Mouse (Mus musculus): ENCODE measurements around the gene Kcnd3. TPM values are rescaled to one million over a fixed set of nuclear protein-coding genes. Genes with fewer than 3 reads are reported as not detected.

The Kcnd3 gene
- polyA plus RNA-seq, 2 experiments: 1.0 to 2.0 TPM

DNA sequence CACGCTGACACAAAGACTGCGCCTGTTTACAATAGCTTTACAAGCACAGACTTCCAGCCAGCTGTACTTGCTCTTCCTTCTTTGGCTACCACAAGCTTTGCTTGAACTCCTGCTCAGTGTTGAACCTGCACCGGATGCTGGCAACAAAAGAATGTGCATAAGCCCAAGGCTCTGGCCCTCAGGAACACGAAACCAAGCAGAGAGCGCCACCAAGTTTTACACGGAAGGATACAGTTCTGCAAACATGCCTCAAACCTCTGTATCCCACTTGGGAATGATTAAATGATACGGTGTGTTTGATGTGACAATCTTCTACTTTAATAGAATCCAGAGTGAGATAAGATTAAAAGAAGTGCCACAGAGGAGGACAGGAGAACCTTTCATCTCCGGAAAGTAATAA lies 210.9 kb downstream of the Kcnd3 start:
- no peak overlapping the region for H3K27ac ChIP-seq (replicated peaks; ENCODE audit: low read depth, low read length)
- 64% methylated on average over 8 of the region's 8 CpGs for WGBS

DNA sequence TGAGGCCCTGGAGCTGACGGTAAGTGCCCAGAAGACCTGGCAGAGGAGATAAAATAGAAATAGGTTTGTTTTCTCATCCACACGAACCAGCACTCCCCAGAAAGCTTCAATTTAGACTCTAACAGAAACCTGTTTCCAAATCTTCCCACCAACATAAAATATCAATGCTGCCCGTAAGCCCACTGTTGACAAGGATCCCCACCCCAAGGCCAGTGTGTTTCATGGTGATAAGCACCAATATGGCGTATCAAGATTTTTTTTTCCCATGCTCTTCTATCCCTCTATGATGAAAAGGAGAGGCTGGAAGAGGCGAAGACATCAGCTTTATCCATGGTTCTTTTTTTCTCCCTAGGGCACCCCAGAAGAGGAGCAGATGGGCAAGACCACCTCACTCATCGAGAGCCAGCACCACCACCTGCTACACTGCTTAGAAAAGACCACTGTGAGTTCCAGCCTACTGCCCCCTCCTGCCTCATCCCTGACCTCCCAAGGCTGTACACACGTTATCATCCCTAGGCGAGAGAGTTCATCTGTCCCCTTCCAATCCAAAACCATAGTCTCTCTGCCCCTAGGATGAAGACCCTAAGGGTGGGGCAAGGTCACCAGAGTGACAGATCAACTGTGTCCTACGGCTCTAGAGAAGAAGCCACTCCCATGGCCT lies 213.1 kb downstream of the Kcnd3 start:
- no peaks in the 10 kb centered on the region for H3K27me3 ChIP-seq (ENCODE audit: control insufficient read depth, insufficient read depth, low read length)
- no peaks in the 10 kb centered on the region for H3K9me3 ChIP-seq (ENCODE audit: control insufficient read depth, low read length)
- DNase-seq (ENCODE audit: low spot score) (no peak), ATAC-seq (ENCODE audit: low FRiP score, low read depth) (no peak)
- H3K4me1 ChIP-seq (ENCODE audit: control insufficient read depth, insufficient read depth, low read length): no peaks in the 10 kb centered on the region
- no peak overlapping the region for H3K4me3 ChIP-seq (replicated peaks; ENCODE audit: low read length)
- no peak overlapping the region for H3K27ac ChIP-seq (replicated peaks; ENCODE audit: low read depth, low read length)
- H3K9ac ChIP-seq (ENCODE audit: low read depth, low read length, severe bottlenecking): no peak overlapping the region
- no peak for TF ChIP-seq POLR2A (IDR thresholded peaks at IDR 0.05; ENCODE audit: borderline replicate concordance, extremely low read depth, insufficient read depth, insufficient read length)
- 77% methylated on average over 9 of the region's 9 CpGs for WGBS
- no peaks in the 10 kb centered on the region for H3K36me3 ChIP-seq (ENCODE audit: control insufficient read depth, insufficient read depth, low read length)
- no peak overlapping the region for H3K4me2 ChIP-seq (replicated peaks; ENCODE audit: low read depth, low read length, severe bottlenecking)

More for the DNA sequence above, 210.9 kb downstream of the Kcnd3 start:
- DNase-seq (ENCODE audit: low spot score): no peak
- TF ChIP-seq POLR2A (IDR thresholded peaks at IDR 0.05; ENCODE audit: borderline replicate concordance, extremely low read depth, insufficient read depth, insufficient read length): no peak
- no peak overlapping the region for H3K4me2 ChIP-seq (replicated peaks; ENCODE audit: low read depth, low read length, severe bottlenecking)
- H3K9me3 ChIP-seq (ENCODE audit: control insufficient read depth, low read length): no peaks in the 10 kb centered on the region
- H3K4me3 ChIP-seq (replicated peaks; ENCODE audit: low read length): no peak overlapping the region
- H3K36me3 ChIP-seq (ENCODE audit: control insufficient read depth, insufficient read depth, low read length): no peaks in the 10 kb centered on the region
- H3K4me1 ChIP-seq (ENCODE audit: control insufficient read depth, insufficient read depth, low read length): no peaks in the 10 kb centered on the region
- no peaks in the 10 kb centered on the region for H3K27me3 ChIP-seq (ENCODE audit: control insufficient read depth, insufficient read depth, low read length)
- no peak overlapping the region for H3K9ac ChIP-seq (ENCODE audit: low read depth, low read length, severe bottlenecking)
- ATAC-seq (ENCODE audit: low FRiP score, low read depth): no peak

DNA sequence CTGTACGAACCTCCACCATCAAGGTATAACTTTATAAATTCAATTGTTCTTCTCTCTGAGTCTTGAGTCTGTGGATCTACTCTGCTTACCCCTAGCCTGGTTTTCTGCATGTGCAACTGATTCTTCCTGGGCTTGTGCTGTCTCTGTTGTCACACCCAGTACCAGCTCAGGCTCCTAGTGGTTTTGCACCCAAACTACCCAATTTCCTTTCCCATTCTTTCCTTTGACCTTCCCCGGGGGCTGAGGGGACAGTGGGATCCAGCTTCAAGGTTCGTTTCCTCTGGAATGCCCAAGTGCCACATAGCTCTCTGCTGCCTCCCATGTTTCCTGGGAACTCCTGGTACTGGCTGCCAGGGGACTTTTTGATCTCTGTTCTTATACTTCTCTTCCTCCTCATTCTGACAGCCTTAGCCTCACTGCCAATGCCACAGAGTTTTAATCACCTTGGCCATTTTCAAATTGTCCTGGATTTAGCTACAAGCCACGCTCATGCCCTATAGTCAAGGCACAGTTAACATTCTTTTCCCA lies 214.9 kb downstream of the Kcnd3 start:
- Histone ChIP-seq H3K4me3 (replicated peaks; ENCODE audit: low read length) (no peak overlapping the region), H3K36me3 (ENCODE audit: control insufficient read depth, insufficient read depth, low read length) (no peaks in the 10 kb centered on the region), H3K27ac (replicated peaks; ENCODE audit: low read depth, low read length) (no peak overlapping the region), H3K4me2 (replicated peaks; ENCODE audit: low read depth, low read length, severe bottlenecking) (no peak overlapping the region), H3K9ac (ENCODE audit: low read depth, low read length, severe bottlenecking) (no peak overlapping the region), H3K27me3 (ENCODE audit: control insufficient read depth, insufficient read depth, low read length) (no peaks in the 10 kb centered on the region), H3K9me3 (ENCODE audit: control insufficient read depth, low read length) (no peaks in the 10 kb centered on the region), H3K4me1 (ENCODE audit: control insufficient read depth, insufficient read depth, low read length) (no peaks in the 10 kb centered on the region)
- 71% methylated on average over 4 of the region's 4 CpGs for WGBS
- ATAC-seq (ENCODE audit: low FRiP score, low read depth) (no peak), DNase-seq (ENCODE audit: low spot score) (no peak)
- no peak for TF ChIP-seq POLR2A (IDR thresholded peaks at IDR 0.05; ENCODE audit: borderline replicate concordance, extremely low read depth, insufficient read depth, insufficient read length)

DNA sequence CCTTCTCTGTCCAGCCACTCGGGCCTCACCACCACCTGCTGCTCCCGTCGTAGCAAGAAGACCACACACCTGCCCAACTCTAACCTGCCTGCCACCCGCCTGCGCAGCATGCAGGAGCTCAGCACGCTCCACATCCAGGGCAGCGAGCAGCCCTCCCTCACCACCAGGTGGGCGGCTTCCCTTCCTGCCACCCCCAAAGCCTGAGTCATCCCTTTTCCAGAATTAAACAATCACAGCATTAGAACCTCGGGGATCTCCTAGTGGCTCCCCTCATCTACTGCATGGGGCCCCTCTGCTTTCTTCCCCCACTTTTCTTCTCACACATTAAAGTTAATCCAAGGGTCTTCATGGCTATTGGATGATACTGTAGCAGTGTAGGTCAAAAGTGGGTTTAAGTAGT lies 216.0 kb downstream of the Kcnd3 start:
- no peaks in the 10 kb centered on the region for H3K4me1 ChIP-seq (ENCODE audit: control insufficient read depth, insufficient read depth, low read length)
- no peak overlapping the region for H3K4me3 ChIP-seq (replicated peaks; ENCODE audit: low read length)
- no peaks in the 10 kb centered on the region for H3K27me3 ChIP-seq (ENCODE audit: control insufficient read depth, insufficient read depth, low read length)
- 34% methylated on average over 9 of the region's 9 CpGs for WGBS
- TF ChIP-seq POLR2A (IDR thresholded peaks at IDR 0.05; ENCODE audit: borderline replicate concordance, extremely low read depth, insufficient read depth, insufficient read length): no peak
- H3K27ac ChIP-seq (replicated peaks; ENCODE audit: low read depth, low read length): no peak overlapping the region
- no peaks in the 10 kb centered on the region for H3K36me3 ChIP-seq (ENCODE audit: control insufficient read depth, insufficient read depth, low read length)
- no peak overlapping the region for H3K4me2 ChIP-seq (replicated peaks; ENCODE audit: low read depth, low read length, severe bottlenecking)
- no peak overlapping the region for H3K9ac ChIP-seq (ENCODE audit: low read depth, low read length, severe bottlenecking)
- H3K9me3 ChIP-seq (ENCODE audit: control insufficient read depth, low read length): no peaks in the 10 kb centered on the region
- DNase-seq (ENCODE audit: low spot score): no peak
- no peak for ATAC-seq (ENCODE audit: low FRiP score, low read depth)

- Histone ChIP-seq H3K27me3 (ENCODE audit: control insufficient read depth, insufficient read depth, low read length) (no peaks in the 10 kb centered on the region), H3K36me3 (ENCODE audit: control insufficient read depth, insufficient read depth, low read length) (no peaks in the 10 kb centered on the region), H3K4me1 (ENCODE audit: control insufficient read depth, insufficient read depth, low read length) (no peaks in the 10 kb centered on the region), H3K9ac (ENCODE audit: low read depth, low read length, severe bottlenecking) (no peak overlapping the region), H3K27ac (replicated peaks; ENCODE audit: low read depth, low read length) (no peak overlapping the region), H3K9me3 (ENCODE audit: control insufficient read depth, low read length) (no peaks in the 10 kb centered on the region), H3K4me3 (replicated peaks; ENCODE audit: low read length) (no peak overlapping the region), H3K4me2 (replicated peaks; ENCODE audit: low read depth, low read length, severe bottlenecking) (no peak overlapping the region)
- 84% methylated on average over 3 of the region's 3 CpGs for WGBS
- no peak for TF ChIP-seq POLR2A (IDR thresholded peaks at IDR 0.05; ENCODE audit: borderline replicate concordance, extremely low read depth, insufficient read depth, insufficient read length)
- DNase-seq (ENCODE audit: low spot score): no peak
- ATAC-seq (ENCODE audit: low FRiP score, low read depth): no peak
Observed at GRCm38 (mm10) chr3:105669776-105670175, 217.6 kb downstream of the Kcnd3 start.

All from limb, embryonic 14.5 days (tissue).